Mouse (Mus musculus): ENCODE results near the gene Eng. TPM values are rescaled to one million over a fixed set of nuclear protein-coding genes. Genes with fewer than 3 reads are reported as not detected.

The Eng gene
- polyA plus RNA-seq, 1 experiment from 2014 or later: 107 TPM

DNA sequence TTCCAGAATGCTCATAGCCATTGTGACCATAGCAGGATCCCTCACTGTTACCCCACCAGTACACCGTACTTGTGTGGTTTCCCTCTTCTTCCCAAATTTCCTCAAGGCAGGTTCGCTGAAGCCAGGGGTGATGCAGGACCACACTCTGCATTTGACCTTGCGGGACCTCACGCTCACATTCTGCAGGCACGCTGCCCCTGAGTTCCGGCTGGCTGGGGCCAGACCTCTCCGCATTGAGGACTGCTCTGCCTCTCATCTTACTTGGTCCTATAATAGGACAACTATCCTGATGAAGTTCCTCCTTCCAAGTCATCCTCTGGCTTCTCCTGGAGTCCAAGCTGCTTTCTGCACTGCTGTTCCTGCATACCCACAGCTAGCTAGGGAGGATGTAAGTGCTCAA, 9.8 kb upstream of the Eng start:
- Histone ChIP-seq H3K36me3 (no peaks in the 10 kb centered on the region), H3K9me3 (no peaks in the 10 kb centered on the region), H3K4me2 (no peak overlapping the region), H3K4me3 (no peak overlapping the region), H3K9ac (no peak overlapping the region), H3K27me3 (no peaks in the 10 kb centered on the region), H3K4me1 (peaks cover 40% of the 10 kb centered on the region), H3K27ac (0 out of 2 replicates have a peak overlapping the region, but pooled peaks have one; percentile 30)
- no peak for ATAC-seq (ENCODE audit: borderline replicate concordance, extremely low read depth, low FRiP score, low TSS enrichment)
- 80% methylated on average over 7 of the region's 7 CpGs for WGBS

DNA sequence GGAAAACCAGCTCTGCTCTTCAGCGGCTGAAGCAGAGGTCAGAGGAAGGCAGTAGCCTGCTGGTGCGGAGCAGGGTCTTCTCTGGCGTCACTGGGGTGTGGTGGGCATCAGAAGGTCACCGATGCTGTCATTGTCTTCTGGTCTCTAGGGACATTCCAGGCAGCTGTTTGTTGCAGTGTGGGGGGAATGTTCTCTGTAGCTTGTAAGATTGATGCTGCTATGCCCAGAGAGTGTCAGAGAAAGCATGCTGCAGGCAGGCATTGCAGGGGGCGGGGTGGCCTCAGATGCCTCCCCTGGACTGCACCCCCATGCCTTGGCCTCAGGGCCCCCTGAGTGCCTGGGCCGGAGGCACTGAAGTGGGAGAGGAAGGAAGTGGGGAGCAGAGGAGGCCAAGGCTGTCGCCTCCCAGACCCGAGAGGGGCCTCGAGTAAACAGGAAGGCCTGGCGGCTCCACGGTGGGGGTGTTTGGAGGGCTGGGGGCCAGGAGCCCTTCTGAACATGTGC, 8.6 kb upstream of the Eng start:
- no peak overlapping the region for H3K9ac ChIP-seq
- no peak overlapping the region for H3K4me3 ChIP-seq
- peak overlapping the region; percentile 83 for H3K27ac ChIP-seq
- no peaks in the 10 kb centered on the region for H3K9me3 ChIP-seq
- H3K4me1 ChIP-seq: peaks cover 40% of the 10 kb centered on the region
- no peaks in the 10 kb centered on the region for H3K36me3 ChIP-seq
- no peaks in the 10 kb centered on the region for H3K27me3 ChIP-seq
- 12% methylated on average over 11 of the region's 11 CpGs for WGBS
- peak; percentile 78 for ATAC-seq (ENCODE audit: borderline replicate concordance, extremely low read depth, low FRiP score, low TSS enrichment)
- no peak overlapping the region for H3K4me2 ChIP-seq

DNA sequence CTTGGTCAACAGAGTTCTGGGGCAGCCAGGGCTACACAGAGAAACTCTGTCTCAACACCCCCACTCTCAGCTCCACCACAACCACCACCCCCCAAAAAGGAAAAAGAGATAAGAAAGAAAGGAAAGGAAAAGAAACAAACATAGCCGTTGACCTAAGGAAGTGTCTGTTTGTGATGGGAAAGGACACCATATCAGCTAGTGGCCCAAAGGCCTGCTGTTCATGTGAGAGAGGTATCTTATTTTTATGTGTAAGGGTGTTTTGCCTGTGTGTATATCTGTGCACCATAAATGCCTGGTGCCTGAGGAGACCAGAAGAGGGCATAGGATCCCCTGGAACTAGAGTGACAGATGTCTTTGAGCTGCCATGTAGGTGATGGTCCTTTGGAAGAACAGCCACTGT, 6.8 kb upstream of the Eng start:
- H3K27me3 ChIP-seq: no peaks in the 10 kb centered on the region
- no peak overlapping the region for H3K4me2 ChIP-seq
- no peak overlapping the region for H3K4me3 ChIP-seq
- no peaks in the 10 kb centered on the region for H3K36me3 ChIP-seq
- 39% methylated on average over 1 of the region's 1 CpGs for WGBS
- no peak overlapping the region for H3K9ac ChIP-seq
- H3K4me1 ChIP-seq: peaks cover 36% of the 10 kb centered on the region
- no peaks in the 10 kb centered on the region for H3K9me3 ChIP-seq
- H3K27ac ChIP-seq: no peak overlapping the region
- no peak for ATAC-seq (ENCODE audit: borderline replicate concordance, extremely low read depth, low FRiP score, low TSS enrichment)

DNA sequence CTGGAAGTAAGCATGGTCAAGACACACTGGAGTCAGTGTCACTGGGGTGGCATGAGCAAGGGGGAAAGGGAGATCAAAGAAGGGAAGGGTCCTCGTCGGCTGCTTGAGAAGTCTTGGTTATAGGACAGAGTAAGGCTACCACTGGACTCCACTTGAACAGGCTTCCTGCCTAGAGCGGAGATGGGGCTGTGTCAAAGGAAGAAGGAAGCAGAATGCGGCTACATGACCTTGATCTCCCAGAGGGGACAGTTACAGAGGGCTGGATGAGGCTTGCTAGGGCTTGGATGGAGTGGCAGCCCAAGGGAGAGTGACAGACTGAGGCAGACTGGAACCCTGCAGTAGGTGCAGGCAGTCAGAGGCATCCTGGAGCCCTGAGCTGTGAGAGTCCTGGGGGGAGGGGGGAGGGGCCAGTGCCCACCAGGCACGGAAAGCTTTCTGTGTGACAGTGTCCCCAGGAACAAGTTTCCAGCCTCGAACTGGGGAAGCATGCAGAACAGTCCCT, 5.8 kb upstream of the Eng start:
- H3K4me1 ChIP-seq: peaks cover 38% of the 10 kb centered on the region
- H3K4me3 ChIP-seq: no peak overlapping the region
- no peak overlapping the region for H3K4me2 ChIP-seq
- no peak overlapping the region for H3K9ac ChIP-seq
- no peaks in the 10 kb centered on the region for H3K36me3 ChIP-seq
- ATAC-seq (ENCODE audit: borderline replicate concordance, extremely low read depth, low FRiP score, low TSS enrichment): no peak
- H3K27ac ChIP-seq: peak overlapping the region; percentile 35
- H3K27me3 ChIP-seq: no peaks in the 10 kb centered on the region
- H3K9me3 ChIP-seq: no peaks in the 10 kb centered on the region
- WGBS: 54% methylated on average over 6 of the region's 6 CpGs

DNA sequence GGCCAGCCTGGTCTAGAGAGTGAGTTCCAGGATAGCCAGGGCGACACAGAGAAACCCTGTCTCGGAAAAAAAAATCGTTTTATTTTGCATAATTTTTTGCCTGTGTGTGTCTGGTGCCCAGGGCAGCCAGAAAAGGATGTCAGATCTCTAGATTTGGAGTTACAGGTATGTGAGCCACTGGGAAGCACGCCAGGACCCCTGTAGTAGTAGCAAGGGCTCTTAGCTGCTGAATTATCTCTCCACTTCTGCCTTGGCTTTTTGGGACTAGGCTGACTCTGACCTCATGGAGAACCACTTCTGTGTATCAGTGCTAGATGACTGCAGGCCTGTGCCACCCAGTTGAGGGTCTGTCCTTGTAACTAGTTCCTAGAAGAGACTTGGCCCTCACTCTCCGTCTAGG, 4.6 kb upstream of the Eng start:
- Histone ChIP-seq H3K4me2 (no peak overlapping the region), H3K27ac (no peak overlapping the region), H3K4me1 (peaks cover 45% of the 10 kb centered on the region), H3K27me3 (no peaks in the 10 kb centered on the region), H3K9me3 (no peaks in the 10 kb centered on the region), H3K4me3 (no peak overlapping the region), H3K9ac (no peak overlapping the region), H3K36me3 (no peaks in the 10 kb centered on the region)
- no peak for ATAC-seq (ENCODE audit: borderline replicate concordance, extremely low read depth, low FRiP score, low TSS enrichment)
- 69% methylated on average over 5 of the region's 5 CpGs for WGBS

DNA sequence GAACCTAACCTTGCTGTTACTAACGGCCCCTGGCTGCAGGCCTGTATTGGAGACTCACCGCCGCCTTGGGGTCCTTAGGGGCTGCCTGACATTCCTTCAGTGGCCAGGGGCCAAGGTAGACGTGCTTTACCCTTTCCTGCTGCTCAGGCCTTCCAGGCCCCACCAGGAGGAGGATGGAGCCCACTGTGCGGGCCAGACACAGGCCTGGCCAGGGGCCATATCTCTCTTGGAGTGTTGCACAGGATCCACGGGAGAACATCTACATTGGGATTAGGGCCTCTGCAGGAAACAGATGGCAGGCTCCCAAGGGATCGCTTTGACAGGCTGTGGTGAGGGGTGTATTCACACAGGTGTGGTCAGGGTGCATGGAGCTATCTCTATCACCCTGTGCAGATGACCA, 3.6 kb upstream of the Eng start:
- ATAC-seq (ENCODE audit: borderline replicate concordance, extremely low read depth, low FRiP score, low TSS enrichment): no peak

DNA sequence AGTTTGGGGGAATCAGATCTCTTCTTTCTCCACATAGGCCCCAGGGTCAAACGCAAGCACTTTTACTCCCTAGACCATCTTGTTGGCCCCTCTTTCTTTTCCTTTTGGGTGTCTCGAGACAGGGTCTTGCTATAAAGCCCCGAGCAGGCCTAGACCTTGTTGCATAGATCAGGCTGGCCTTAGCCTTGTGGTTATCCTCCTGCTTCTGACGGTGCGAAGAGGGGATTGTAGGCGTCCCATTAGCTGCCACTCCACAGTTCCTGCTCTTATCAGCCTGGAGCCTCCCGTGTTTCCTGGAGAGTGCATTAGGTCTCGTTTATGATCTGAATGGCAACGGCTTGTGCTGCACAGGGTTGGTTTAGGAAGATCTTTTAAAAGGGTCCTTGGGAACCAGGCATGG, 2.3 kb upstream of the Eng start:
- Histone ChIP-seq H3K4me2 (no peak overlapping the region), H3K27me3 (no peaks in the 10 kb centered on the region), H3K9me3 (no peaks in the 10 kb centered on the region), H3K9ac (no peak overlapping the region), H3K36me3 (no peaks in the 10 kb centered on the region), H3K4me3 (no peak overlapping the region), H3K27ac (no peak overlapping the region), H3K4me1 (peaks cover 43% of the 10 kb centered on the region)
- ATAC-seq (ENCODE audit: borderline replicate concordance, extremely low read depth, low FRiP score, low TSS enrichment): no peak
- WGBS: 46% methylated on average over 9 of the region's 9 CpGs

More for the DNA sequence above, 3.6 kb upstream of the Eng start:
- H3K27ac ChIP-seq: peak overlapping the region; percentile 17; the same call in 1 of the 2 replicates
- H3K4me2 ChIP-seq: no peak overlapping the region
- H3K4me1 ChIP-seq: peaks cover 40% of the 10 kb centered on the region
- no peak overlapping the region for H3K4me3 ChIP-seq
- no peak overlapping the region for H3K9ac ChIP-seq
- H3K27me3 ChIP-seq: no peaks in the 10 kb centered on the region
- H3K9me3 ChIP-seq: no peaks in the 10 kb centered on the region
- no peaks in the 10 kb centered on the region for H3K36me3 ChIP-seq
- WGBS: 54% methylated on average over 7 of the region's 7 CpGs

DNA sequence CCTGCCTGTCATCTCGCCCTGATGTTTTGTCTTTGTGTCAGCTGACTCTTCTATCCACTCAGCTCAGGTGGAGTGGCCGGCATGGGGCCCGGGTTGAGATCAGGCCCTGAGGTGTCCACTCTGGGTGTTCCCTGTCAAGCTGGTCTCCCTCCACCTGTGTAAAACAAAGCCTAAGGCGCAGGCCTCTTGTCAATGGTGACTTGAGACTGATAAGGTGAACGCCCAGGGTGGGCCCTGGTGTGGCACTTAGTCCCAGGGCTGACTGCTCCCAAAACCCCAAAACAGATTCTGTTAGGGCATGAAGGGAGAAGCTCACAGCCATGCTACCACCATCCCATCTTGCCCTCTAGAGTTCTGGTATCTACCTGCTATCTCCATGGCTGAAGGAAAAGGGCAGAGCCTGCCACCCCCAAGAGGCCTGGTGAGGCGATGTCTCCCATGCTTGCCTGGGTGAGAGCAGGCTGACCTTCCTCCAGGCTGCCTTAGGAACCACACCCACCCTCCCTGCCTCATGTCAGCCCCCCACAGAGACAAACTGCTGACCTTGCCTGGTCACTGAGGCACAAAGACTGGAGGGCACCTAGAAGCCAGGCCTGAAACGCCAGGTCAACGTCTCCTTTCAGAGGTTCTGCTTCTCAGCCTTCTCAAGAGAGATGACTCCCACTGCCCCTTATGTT, 1.5 kb upstream of the Eng start:
- no peak overlapping the region for H3K27ac ChIP-seq
- no peak overlapping the region for H3K9ac ChIP-seq
- no peak overlapping the region for H3K4me3 ChIP-seq
- H3K36me3 ChIP-seq: no peaks in the 10 kb centered on the region
- no peak overlapping the region for H3K4me2 ChIP-seq
- H3K27me3 ChIP-seq: no peaks in the 10 kb centered on the region
- 70% methylated on average over 8 of the region's 8 CpGs for WGBS
- no peaks in the 10 kb centered on the region for H3K9me3 ChIP-seq
- no peak for ATAC-seq (ENCODE audit: borderline replicate concordance, extremely low read depth, low FRiP score, low TSS enrichment)
- peaks cover 45% of the 10 kb centered on the region for H3K4me1 ChIP-seq

DNA sequence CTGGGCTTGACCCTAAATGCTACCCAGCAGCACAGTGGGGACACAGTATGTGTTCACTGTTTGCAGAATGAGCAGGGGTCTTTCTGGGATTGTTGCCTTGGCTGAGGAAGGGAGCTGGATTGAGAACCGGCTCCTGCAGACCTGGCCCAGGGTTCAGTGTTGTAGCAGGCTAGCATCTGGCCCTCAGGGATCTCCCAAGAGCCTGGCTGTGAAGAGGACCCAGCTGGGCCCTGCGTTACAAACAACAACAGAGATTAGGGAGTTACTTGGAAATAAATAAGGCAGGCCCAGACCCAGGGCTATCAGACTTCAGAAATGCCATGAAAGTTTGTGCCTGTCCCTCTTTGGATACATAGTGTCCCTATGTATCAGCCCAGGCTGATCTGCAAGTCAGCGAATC, 748 bp upstream of the Eng start:
- no peak overlapping the region for H3K4me2 ChIP-seq
- WGBS: 65% methylated on average over 3 of the region's 3 CpGs
- no peak overlapping the region for H3K9ac ChIP-seq
- no peaks in the 10 kb centered on the region for H3K36me3 ChIP-seq
- no peak for ATAC-seq (ENCODE audit: borderline replicate concordance, extremely low read depth, low FRiP score, low TSS enrichment)
- peak overlapping the region; percentile 89 for H3K27ac ChIP-seq
- H3K4me3 ChIP-seq: no peak overlapping the region
- peaks cover 41% of the 10 kb centered on the region for H3K4me1 ChIP-seq
- H3K27me3 ChIP-seq: no peaks in the 10 kb centered on the region
- no peaks in the 10 kb centered on the region for H3K9me3 ChIP-seq

DNA sequence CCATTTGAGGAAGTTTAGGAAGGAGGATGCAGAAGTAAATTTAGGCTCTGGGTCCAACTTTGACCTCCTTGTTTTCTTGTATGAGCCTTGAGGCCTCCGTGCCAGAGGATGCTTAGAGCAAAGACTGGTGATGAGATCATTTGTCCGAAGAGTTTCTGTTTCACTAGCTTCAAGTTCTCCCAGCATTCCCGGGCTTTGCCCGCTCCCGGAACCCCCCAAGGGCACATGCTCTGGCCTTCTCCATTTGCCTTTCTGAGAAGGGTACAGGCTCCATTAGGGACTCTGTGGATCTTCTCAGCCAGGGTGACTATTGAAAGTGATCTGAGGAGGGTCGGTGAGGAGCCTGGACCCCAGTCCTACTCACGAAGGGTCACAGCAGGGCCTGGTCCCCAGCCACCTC, 971 bp downstream of the Eng start:
- Histone ChIP-seq H3K36me3 (no peaks in the 10 kb centered on the region), H3K9ac (peak overlapping the region; percentile 54; the same call in 1 of the 2 replicates), H3K27ac (peak overlapping the region; percentile 89), H3K27me3 (no peaks in the 10 kb centered on the region), H3K4me2 (peak overlapping the region; percentile 52), H3K4me1 (peaks cover 37% of the 10 kb centered on the region), H3K4me3 (peak overlapping the region; percentile 51), H3K9me3 (no peaks in the 10 kb centered on the region)
- WGBS: 74% methylated on average over 7 of the region's 7 CpGs
- ATAC-seq (ENCODE audit: borderline replicate concordance, extremely low read depth, low FRiP score, low TSS enrichment): no peak

DNA sequence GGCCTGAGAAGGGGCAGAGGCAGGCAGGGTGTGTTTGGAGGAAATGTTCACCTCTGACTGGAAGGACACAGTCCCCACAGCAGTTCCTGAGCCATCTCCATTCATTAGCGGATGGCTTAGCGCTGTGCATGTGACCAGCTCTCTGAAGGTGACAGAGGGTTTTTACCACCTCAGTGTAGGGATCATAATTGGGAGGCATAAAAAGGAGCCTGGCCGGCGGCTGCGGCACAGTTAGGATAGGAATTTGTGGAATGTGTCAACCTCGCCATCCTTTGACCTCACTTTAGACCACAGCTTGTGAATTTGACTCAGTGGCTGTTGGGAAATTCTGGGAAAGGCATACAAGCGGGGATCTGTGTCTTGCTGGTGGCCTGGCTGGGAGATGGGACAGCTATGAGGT, 7.4 kb downstream of the Eng start:
- no peak overlapping the region for H3K4me3 ChIP-seq

DNA sequence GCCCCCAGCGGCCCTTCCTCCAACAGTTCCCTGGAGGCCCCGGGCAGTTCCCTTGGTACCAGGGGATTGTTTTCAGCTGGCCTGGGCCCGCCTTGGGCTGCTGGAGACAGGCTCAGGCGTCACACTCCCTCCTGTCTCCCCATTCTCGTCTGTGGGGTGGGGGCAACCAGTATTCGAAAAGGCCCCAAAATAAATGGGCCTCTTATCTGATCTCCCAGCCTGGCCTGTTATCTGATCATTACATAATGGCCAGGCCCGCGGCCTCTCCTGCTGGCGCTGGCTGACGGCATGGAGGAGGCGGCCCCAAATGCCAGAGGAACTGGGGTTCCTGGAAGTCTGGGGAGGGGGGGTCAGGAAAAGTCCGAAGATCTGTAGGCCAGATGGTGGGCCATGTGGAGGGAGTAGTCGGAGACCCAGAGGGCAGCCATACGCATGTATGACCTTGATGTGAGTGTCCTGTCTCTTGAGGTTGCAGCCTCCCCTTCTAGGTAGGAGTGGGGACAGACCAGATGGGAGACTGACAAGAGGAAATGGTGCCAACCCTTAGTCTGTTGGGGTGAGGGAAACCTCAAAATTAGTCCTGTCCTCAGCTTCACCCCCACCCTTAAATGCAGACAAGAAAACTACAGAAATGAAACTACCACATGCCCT, 8.5 kb downstream of the Eng start:
- Histone ChIP-seq H3K9ac (no peak overlapping the region), H3K9me3 (no peaks in the 10 kb centered on the region), H3K4me2 (0 out of 2 replicates have a peak overlapping the region, but pooled peaks have one; percentile 8), H3K27me3 (no peaks in the 10 kb centered on the region), H3K4me1 (peaks cover 34% of the 10 kb centered on the region), H3K27ac (peak overlapping the region; percentile 81), H3K36me3 (peaks cover 17% of the 10 kb centered on the region), H3K4me3 (no peak overlapping the region)
- WGBS: 42% methylated on average over 14 of the region's 14 CpGs
- ATAC-seq (ENCODE audit: borderline replicate concordance, extremely low read depth, low FRiP score, low TSS enrichment): 0 out of 2 replicates have a peak, but pooled peaks have one; percentile 29

More for the DNA sequence above, 7.4 kb downstream of the Eng start:
- H3K27me3 ChIP-seq: no peaks in the 10 kb centered on the region
- peaks cover 39% of the 10 kb centered on the region for H3K4me1 ChIP-seq
- peak overlapping the region; percentile 19; the same call in 1 of the 2 replicates for H3K4me2 ChIP-seq
- H3K36me3 ChIP-seq: peaks cover 9% of the 10 kb centered on the region
- no peak overlapping the region for H3K9ac ChIP-seq
- H3K27ac ChIP-seq: peak overlapping the region; percentile 81
- 20% methylated on average over 7 of the region's 7 CpGs for WGBS
- no peak for ATAC-seq (ENCODE audit: borderline replicate concordance, extremely low read depth, low FRiP score, low TSS enrichment)
- no peaks in the 10 kb centered on the region for H3K9me3 ChIP-seq

Measured in lung, embryonic 15.5 days (tissue).